Mouse (Mus musculus) mouse embryonic stem cell (cell line): ENCODE results near the gene Plcd3.

Experiments used
- in situ Hi-C, 2 experiments: fragments of 300-500 bp; cut with MboI; formaldehyde crosslinking; loops; 1 replicate in 1 of 2; 3 replicates in 1 of 2; pipeline ENCODE4 v1.14.3; 2019 to 2020; ENCODE audit warnings: low sequenced_read_pairs in 2 of 2, low pct_unique_long_range_greater_than_20kb in 1 of 2, mixed read lengths in 1 of 2; ENCODE audit not compliant: unreplicated experiment in 1 of 2

Plcd3 gene

GRCm38 (mm10) chr11:103120315-103120714 lies 18.9 kb upstream of the Plcd3 start:
- in situ Hi-C loops = no loop called here

- in situ Hi-C loops = no loop called here
Measured at GRCm38 (mm10) chr11:103119609-103120008, 18.2 kb upstream of the Plcd3 start.

GRCm38 (mm10) chr11:103118866-103119265 lies 17.4 kb upstream of the Plcd3 start:
- in situ Hi-C loops = no loop called here

- in situ Hi-C loops = no loop called here
Measured at GRCm38 (mm10) chr11:103117591-103118009, 16.1 kb upstream of the Plcd3 start.

- in situ Hi-C loops = no loop called here
Measured at GRCm38 (mm10) chr11:103116959-103117590, 15.6 kb upstream of the Plcd3 start.

GRCm38 (mm10) chr11:103116008-103116818 lies 14.8 kb upstream of the Plcd3 start, which contains the start of gene Hexim1:
Hexim1 (plus strand) TSS chr11:103116231.
- in situ Hi-C loops = no loop called here

GRCm38 (mm10) chr11:103115163-103116007 lies 13.9 kb upstream of the Plcd3 start:
- in situ Hi-C loops = no loop called here

GRCm38 (mm10) chr11:103114270-103114943 lies 12.9 kb upstream of the Plcd3 start:
- in situ Hi-C loops = no loop called here

- in situ Hi-C loops = no loop called here
Measured at GRCm38 (mm10) chr11:103113771-103114170, 12.3 kb upstream of the Plcd3 start.

- in situ Hi-C loops = no loop called here
Measured at GRCm38 (mm10) chr11:103113005-103113404, 11.5 kb upstream of the Plcd3 start.

GRCm38 (mm10) chr11:103112552-103112912 lies 11.1 kb upstream of the Plcd3 start:
- in situ Hi-C loops = no loop called here

- in situ Hi-C loops = no loop called here
Measured at GRCm38 (mm10) chr11:103111881-103112551, 10.6 kb upstream of the Plcd3 start.

- in situ Hi-C loops = no loop called here
Measured at GRCm38 (mm10) chr11:103111301-103111700, 9.8 kb upstream of the Plcd3 start.

- in situ Hi-C loops = loop anchor here in 1 of 2 experiments (10.0 kb wide), 1 partner anchor 48 kb away; no protein-coding TSS in a partner anchor
Measured at GRCm38 (mm10) chr11:103106386-103106785, 4.9 kb upstream of the Plcd3 start.

- in situ Hi-C loops = loop anchor here in 1 of 2 experiments (10.0 kb wide), 1 partner anchor 49 kb away; no protein-coding TSS in a partner anchor
Measured at GRCm38 (mm10) chr11:103105810-103106209, 4.4 kb upstream of the Plcd3 start.

- in situ Hi-C loops = loop anchor here in 1 of 2 experiments (10.0 kb wide), 1 partner anchor 50 kb away; no protein-coding TSS in a partner anchor
Measured at GRCm38 (mm10) chr11:103105180-103105725, 3.8 kb upstream of the Plcd3 start.

GRCm38 (mm10) chr11:103104469-103104868 lies 3.0 kb upstream of the Plcd3 start:
- in situ Hi-C loops = loop anchor here (5.0 to 10.0 kb wide), 2 partner anchors 50 to 58 kb away; no protein-coding TSS in a partner anchor
